Mouse (Mus musculus) mature B cell (primary cell): ENCODE measurements around the gene Tpst1.

ENCODE experiments used
- in situ Hi-C: fragments of 300-500 bp; cut with MboI; formaldehyde crosslinking; loops from 2 replicates; pipeline ENCODE4 v1.14.3; 2019

The Tpst1 gene

GRCm38 (mm10) chr5:130073026-130073425 is at the start of gene Tpst1:
Gene Tpst1, plus strand, starts transcription at chr5:130073326.
- in situ Hi-C loops = no loop called here

GRCm38 (mm10) chr5:130023767-130024539 is 49.2 kb upstream of the Tpst1 start:
- in situ Hi-C loops = no loop called here

GRCm38 (mm10) chr5:130027134-130027533 is 46.0 kb upstream of the Tpst1 start:
- in situ Hi-C loops = loop anchor here (25.0 kb wide), 1 partner anchor 110 kb away; the partner anchor contains the start of gene Kctd7

GRCm38 (mm10) chr5:130027696-130028095 is 45.4 kb upstream of the Tpst1 start:
- in situ Hi-C loops = loop anchor here (25.0 kb wide), 1 partner anchor 110 kb away; the partner anchor contains the start of gene Kctd7

GRCm38 (mm10) chr5:130029142-130029897 is 43.8 kb upstream of the Tpst1 start, which contains the start of the genes Asl and Crcp:
Gene Asl, minus strand, starts transcription at chr5:130029247.
Gene Crcp, plus strand, starts transcription at chr5:130029290.
- in situ Hi-C loops = loop anchor here (25.0 kb wide), 1 partner anchor 108 kb away; the partner anchor contains the start of gene Kctd7

- in situ Hi-C loops = loop anchor here (25.0 kb wide), 1 partner anchor 106 kb away; the partner anchor contains the start of gene Kctd7
Measured at GRCm38 (mm10) chr5:130031410-130032390, 41.4 kb upstream of the Tpst1 start.

GRCm38 (mm10) chr5:130033869-130034268 is 39.3 kb upstream of the Tpst1 start:
- in situ Hi-C loops = loop anchor here (25.0 kb wide), 1 partner anchor 103 kb away; the partner anchor contains the start of gene Kctd7

- in situ Hi-C loops = loop anchor here (25.0 kb wide), 1 partner anchor 101 kb away; the partner anchor contains the start of gene Kctd7
Measured at GRCm38 (mm10) chr5:130036300-130036699, 36.8 kb upstream of the Tpst1 start.

- in situ Hi-C loops = loop anchor here (25.0 kb wide), 1 partner anchor 99 kb away; the partner anchor contains the start of gene Kctd7
Measured at GRCm38 (mm10) chr5:130037752-130038455, 35.2 kb upstream of the Tpst1 start.

GRCm38 (mm10) chr5:130040797-130041196 is 32.3 kb upstream of the Tpst1 start:
- in situ Hi-C loops = loop anchor here (25.0 kb wide), 1 partner anchor 97 kb away; the partner anchor contains the start of gene Kctd7

GRCm38 (mm10) chr5:130041262-130041661 is 31.9 kb upstream of the Tpst1 start:
- in situ Hi-C loops = loop anchor here (25.0 kb wide), 1 partner anchor 96 kb away; the partner anchor contains the start of gene Kctd7

- in situ Hi-C loops = loop anchor here (25.0 kb wide), 1 partner anchor 94 kb away; the partner anchor contains the start of gene Kctd7
Measured at GRCm38 (mm10) chr5:130043741-130044140, 29.4 kb upstream of the Tpst1 start.

- in situ Hi-C loops = loop anchor here (25.0 kb wide), 1 partner anchor 93 kb away; the partner anchor contains the start of gene Kctd7
Measured at GRCm38 (mm10) chr5:130044201-130044695, 28.9 kb upstream of the Tpst1 start.

GRCm38 (mm10) chr5:130046100-130046499 is 27.0 kb upstream of the Tpst1 start:
- in situ Hi-C loops = loop anchor here (25.0 kb wide), 1 partner anchor 91 kb away; the partner anchor contains the start of gene Kctd7

- in situ Hi-C loops = loop anchor here (25.0 kb wide), 1 partner anchor 91 kb away; the partner anchor contains the start of gene Kctd7
Measured at GRCm38 (mm10) chr5:130046589-130046988, 26.5 kb upstream of the Tpst1 start.

GRCm38 (mm10) chr5:130047013-130047412 is 26.1 kb upstream of the Tpst1 start:
- in situ Hi-C loops = loop anchor here (25.0 kb wide), 1 partner anchor 90 kb away; the partner anchor contains the start of gene Kctd7

- in situ Hi-C loops = loop anchor here (25.0 kb wide), 1 partner anchor 88 kb away; the partner anchor contains the start of gene Kctd7
Measured at GRCm38 (mm10) chr5:130048786-130049520, 24.2 kb upstream of the Tpst1 start.

GRCm38 (mm10) chr5:130050416-130050815 is 22.7 kb upstream of the Tpst1 start:
- in situ Hi-C loops = no loop called here
